Mouse (Mus musculus) limb, embryonic 14.5 days (tissue): ENCODE results near the gene Srr. TPM values are rescaled to one million over a fixed set of nuclear protein-coding genes. Genes with fewer than 3 reads are reported as not detected.

ENCODE experiments used
- ATAC-seq: fragments of 200-750 bp; cut with Nextera tagmentation; 2 replicates; pipeline ENCODE4 v1.8.0; 2017; ENCODE audit warnings: low read depth, moderate number of reproducible peaks, moderate TSS enrichment; ENCODE audit not compliant: low FRiP score
- DNase-seq: peaks from one replicate; pipeline ENCODE4 v3.0.0-alpha.2; 2015; ENCODE audit warnings: low spot score
- H3K27ac ChIP-seq: fragments of 300-500 bp; sonication (generic); replicated peaks from 2 replicates; pipeline ENCODE4 v1.5.1; 2014; ENCODE audit warnings: low read depth, mild to moderate bottlenecking, low read length, moderate library complexity, mixed read lengths
- H3K27me3 ChIP-seq: fragments of 300-500 bp; sonication (generic); 2 replicates; pipeline ENCODE4 v1.6.1; 2014; ENCODE audit warnings: low read length, mixed read lengths; ENCODE audit not compliant: control insufficient read depth, insufficient read depth
- H3K36me3 ChIP-seq: fragments of 300-500 bp; sonication (generic); 2 replicates; pipeline ENCODE4 v1.6.1; 2014; ENCODE audit warnings: mild to moderate bottlenecking, low read length, moderate library complexity, mixed read lengths; ENCODE audit not compliant: control insufficient read depth, insufficient read depth
- H3K4me1 ChIP-seq: fragments of 300-500 bp; sonication (generic); 2 replicates; pipeline ENCODE4 v1.6.1; 2014; ENCODE audit warnings: antibody characterized with exemption, low read length, mixed read lengths; ENCODE audit not compliant: control insufficient read depth, insufficient read depth
- H3K4me2 ChIP-seq: fragments of 300-500 bp; sonication (generic); replicated peaks from 2 replicates; pipeline ENCODE4 v1.6.1; 2014; ENCODE audit warnings: low read depth, mild to moderate bottlenecking, low read length, moderate library complexity; ENCODE audit not compliant: severe bottlenecking
- H3K4me3 ChIP-seq: fragments of 300-500 bp; sonication (generic); replicated peaks from 2 replicates; pipeline ENCODE4 v1.5.1; 2014; ENCODE audit warnings: low read length
- H3K9ac ChIP-seq: fragments of 300-500 bp; sonication (generic); 2 replicates; pipeline ENCODE4 v1.6.1; 2014; ENCODE audit warnings: mild to moderate bottlenecking, low read depth, low read length, moderate library complexity; ENCODE audit not compliant: severe bottlenecking
- H3K9me3 ChIP-seq: fragments of 300-500 bp; sonication (generic); 2 replicates; pipeline ENCODE4 v1.6.1; 2016; ENCODE audit warnings: low read length; ENCODE audit not compliant: control insufficient read depth
- POLR2A ChIP-seq: fragments of 200-500 bp; IDR thresholded peaks from 2 replicates; pipeline ENCODE4 v1.8.0; 2012; ENCODE audit warnings: inconsistent platforms, mild to moderate bottlenecking, moderate library complexity, borderline replicate concordance; ENCODE audit not compliant: insufficient read depth, insufficient read length; ENCODE audit errors: extremely low read depth
- WGBS: fragments of 180-500 bp; shearing (Covaris S2); extraction: QIAGEN DNeasy Blood & Tissue Kit; methylation state at CpG from one replicate; pipeline ENCODE4 v1.1.7; 2014; 5-methylcytosine and 5-hydroxymethylcytosine counted together
- polyA plus RNA-seq, 2 experiments: library from polyadenylated mRNA; depleted of rRNA in 1 of 2; stranded (reverse) in 1 of 2; unstranded in 1 of 2; fragments of >200 nt; fragmentation: Nextera tagmentation in 1 of 2; extraction: Ambion mirVana in 1 of 2; gene quantifications; 2 replicates each; pipeline versions ENCODE4 v1.2.1 to v1.2.3; 2012 to 2014

Srr gene
- polyA plus RNA-seq (2012; rRNA removed) (19.2 and 22.6 TPM in 2 replicates), polyA plus RNA-seq (2014; fragmentation: Nextera tagmentation; extraction: Ambion mirVana) (33.2 and 34.2 TPM in 2 replicates)

GRCm38 (mm10) chr11:74925577-74926387, at the start of gene Srr, which contains the start of gene Smg6:
Gene Srr (minus strand): TSS chr11:74925948.
Gene Smg6 (plus strand): TSS chr11:74925823.
- Histone ChIP-seq H3K9me3 (no peaks in the 10 kb centered on the region), H3K4me2 (peak within 1 kb of the TSS; percentile 61), H3K27me3 (no peaks in the 10 kb centered on the region), H3K36me3 (peaks cover 19% of the 10 kb centered on the region), H3K27ac (peak within 1 kb of the TSS; percentile 96), H3K9ac (peak within 1 kb of the TSS; percentile 87), H3K4me3 (peak within 1 kb of the TSS; percentile 89), H3K4me1 (peaks cover 15% of the 10 kb centered on the region)
- ATAC-seq (peak; percentile 95), DNase-seq (peak; percentile 94)
- 0 out of 2 replicates have a peak, but pooled peaks have one; percentile 44 for TF ChIP-seq POLR2A
- under 1% methylated on average over 74 of the region's 88 CpGs for WGBS

GRCm38 (mm10) chr11:74974615-74975014, 48.9 kb upstream of the Srr start:
- H3K36me3 ChIP-seq = 0 out of 2 replicates have a peak, but pooled peaks cover 7% of the 10 kb centered on the region
- no peaks in the 10 kb centered on the region for H3K4me1 ChIP-seq
- no peak overlapping the region for H3K27ac ChIP-seq
- no peak for ATAC-seq
- no peak overlapping the region for H3K9ac ChIP-seq
- no peak for DNase-seq
- no peak overlapping the region for H3K4me3 ChIP-seq
- H3K4me2 ChIP-seq = no peak overlapping the region
- no peak for TF ChIP-seq POLR2A
- no peaks in the 10 kb centered on the region for H3K27me3 ChIP-seq
- H3K9me3 ChIP-seq = no peaks in the 10 kb centered on the region

DNA sequence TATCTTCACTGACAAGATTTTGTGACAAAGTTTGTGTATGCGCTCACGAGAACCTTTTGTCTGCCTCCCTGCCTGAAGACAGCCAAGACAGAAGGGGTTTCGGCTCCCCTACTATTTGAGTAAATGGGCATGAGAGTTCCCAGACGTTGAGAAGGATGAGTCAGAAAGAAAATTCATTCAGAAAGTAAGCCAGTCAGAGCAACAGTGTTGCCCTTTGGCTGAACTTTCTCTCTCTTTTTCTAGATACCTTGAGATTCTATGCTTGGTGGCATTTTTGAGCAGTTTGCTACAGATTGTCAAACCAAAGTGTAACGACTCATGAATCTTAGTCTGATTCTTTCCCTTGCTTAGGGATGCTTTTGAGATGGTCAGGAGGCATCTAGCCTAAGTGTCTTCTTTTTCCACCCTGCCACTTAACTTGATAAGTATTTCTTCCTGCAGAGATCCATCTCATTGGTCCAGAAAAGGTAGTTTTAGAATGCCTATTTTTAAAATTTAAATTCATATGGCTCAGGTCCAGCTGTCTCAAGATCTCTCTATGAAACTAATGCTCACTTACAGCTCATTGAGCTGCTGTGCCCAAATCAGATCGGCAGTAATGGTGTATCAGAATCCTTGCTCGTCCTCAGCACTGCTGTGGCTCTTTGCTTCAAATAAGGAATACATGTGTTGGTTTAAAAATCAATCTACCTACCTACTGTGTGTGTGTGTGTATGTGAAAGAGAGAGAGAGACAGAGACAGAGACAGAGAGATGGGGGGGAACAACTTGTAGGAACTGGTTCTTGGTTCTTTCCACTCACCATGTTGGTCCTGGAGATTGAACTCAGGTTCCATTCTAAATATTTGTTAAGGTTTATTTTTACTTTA, 47.8 kb upstream of the Srr start:
- ATAC-seq = no peak
- no peaks in the 10 kb centered on the region for H3K27me3 ChIP-seq
- no peaks in the 10 kb centered on the region for H3K9me3 ChIP-seq
- 86% methylated on average over 7 of the region's 7 CpGs for WGBS
- H3K9ac ChIP-seq = no peak overlapping the region
- no peaks in the 10 kb centered on the region for H3K4me1 ChIP-seq
- H3K36me3 ChIP-seq = 0 out of 2 replicates have a peak, but pooled peaks cover 7% of the 10 kb centered on the region
- TF ChIP-seq POLR2A = no peak
- H3K4me3 ChIP-seq = no peak overlapping the region
- DNase-seq = no peak
- H3K27ac ChIP-seq = no peak overlapping the region
- no peak overlapping the region for H3K4me2 ChIP-seq

GRCm38 (mm10) chr11:74965516-74965915, 39.8 kb upstream of the Srr start:
- Histone ChIP-seq H3K9me3 (no peaks in the 10 kb centered on the region), H3K9ac (no peak overlapping the region), H3K27me3 (no peaks in the 10 kb centered on the region), H3K27ac (no peak overlapping the region), H3K4me2 (no peak overlapping the region), H3K4me1 (0 out of 2 replicates have a peak, but pooled peaks cover 11% of the 10 kb centered on the region), H3K4me3 (no peak overlapping the region), H3K36me3 (peaks cover 4% of the 10 kb centered on the region)
- DNase-seq (no peak), ATAC-seq (no peak)
- 92% methylated on average over 3 of the region's 3 CpGs for WGBS
- no peak for TF ChIP-seq POLR2A

- WGBS = 45% methylated on average over 2 of the region's 2 CpGs
- no peak for TF ChIP-seq POLR2A
- peak; percentile 80 for ATAC-seq
Measured at GRCm38 (mm10) chr11:74962846-74963407, 37.2 kb upstream of the Srr start.

More at GRCm38 (mm10) chr11:74962846-74963407, 37.2 kb upstream of the Srr start:
- Histone ChIP-seq H3K36me3 (peaks cover 5% of the 10 kb centered on the region), H3K9me3 (no peaks in the 10 kb centered on the region), H3K4me3 (no peak overlapping the region), H3K27me3 (no peaks in the 10 kb centered on the region), H3K4me1 (0 out of 2 replicates have a peak, but pooled peaks cover 11% of the 10 kb centered on the region), H3K27ac (0 out of 2 replicates have a peak overlapping the region, but pooled peaks have one; percentile 19), H3K4me2 (no peak overlapping the region), H3K9ac (no peak overlapping the region)
- DNase-seq = peak; percentile 66
